Mouse (Mus musculus): ENCODE data around the gene Parg.
"Not testable (repeated sequence)": the region's sequence is repeated elsewhere in the genome, so short reads cannot be mapped to it uniquely, and the experiment has no call there.

The Parg gene

DNA sequence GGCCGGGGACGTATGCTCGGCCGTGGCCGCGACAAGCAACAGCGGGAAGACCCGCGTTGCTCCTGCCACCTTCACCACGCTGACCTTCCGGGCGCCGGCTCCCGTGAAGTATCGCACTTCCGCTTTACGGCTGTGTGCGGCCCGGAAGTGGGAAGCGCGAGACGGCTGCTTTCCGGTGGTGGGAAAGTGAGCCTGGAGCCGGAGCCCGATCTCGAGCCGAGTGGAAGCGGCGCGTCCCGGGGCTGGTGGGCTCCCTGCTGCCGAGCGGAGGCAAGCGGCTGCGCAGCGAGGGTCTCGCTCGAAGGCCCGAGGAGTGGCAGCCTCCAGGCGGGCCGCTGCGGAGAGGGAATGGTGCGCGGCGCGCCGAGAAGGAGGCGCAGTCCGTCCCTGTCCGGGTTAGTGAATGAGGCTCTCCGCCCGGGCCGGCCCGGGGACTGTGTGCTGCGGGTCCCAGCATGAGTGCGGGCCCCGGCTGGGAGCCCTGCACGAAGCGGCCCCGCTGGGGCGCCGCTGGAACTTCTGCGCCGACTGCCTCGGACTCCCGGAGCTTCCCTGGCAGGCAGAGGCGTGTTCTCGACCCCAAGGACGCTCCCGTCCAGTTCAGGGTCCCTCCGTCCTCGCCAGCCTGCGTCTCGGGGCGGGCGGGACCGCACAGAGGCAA, at the start of gene Parg, which contains the start of gene Timm23:
Parg (plus strand) TSS at position 159 of the 661 bp plus-strand sequence.
Timm23 (minus strand) TSS at position 108 of the 661 bp plus-strand sequence.
- peak; percentile 68 to 77 for DNase-seq (ENCODE audit: low spot score in 2 of 2)

- no peak for DNase-seq (ENCODE audit: low spot score in 2 of 2)
Measured at GRCm38 (mm10) chr14:32152243-32152965, 49.3 kb upstream of the Parg start.

GRCm38 (mm10) chr14:32153156-32153555, 48.6 kb upstream of the Parg start:
- no peak for DNase-seq (ENCODE audit: low spot score in 2 of 2)

GRCm38 (mm10) chr14:32154758-32155157, 47.0 kb upstream of the Parg start:
- DNase-seq (ENCODE audit: low spot score in 2 of 2), result no peak

- DNase-seq (ENCODE audit: low spot score in 2 of 2), result no peak
Measured at GRCm38 (mm10) chr14:32159150-32159670, 42.5 kb upstream of the Parg start.

DNA sequence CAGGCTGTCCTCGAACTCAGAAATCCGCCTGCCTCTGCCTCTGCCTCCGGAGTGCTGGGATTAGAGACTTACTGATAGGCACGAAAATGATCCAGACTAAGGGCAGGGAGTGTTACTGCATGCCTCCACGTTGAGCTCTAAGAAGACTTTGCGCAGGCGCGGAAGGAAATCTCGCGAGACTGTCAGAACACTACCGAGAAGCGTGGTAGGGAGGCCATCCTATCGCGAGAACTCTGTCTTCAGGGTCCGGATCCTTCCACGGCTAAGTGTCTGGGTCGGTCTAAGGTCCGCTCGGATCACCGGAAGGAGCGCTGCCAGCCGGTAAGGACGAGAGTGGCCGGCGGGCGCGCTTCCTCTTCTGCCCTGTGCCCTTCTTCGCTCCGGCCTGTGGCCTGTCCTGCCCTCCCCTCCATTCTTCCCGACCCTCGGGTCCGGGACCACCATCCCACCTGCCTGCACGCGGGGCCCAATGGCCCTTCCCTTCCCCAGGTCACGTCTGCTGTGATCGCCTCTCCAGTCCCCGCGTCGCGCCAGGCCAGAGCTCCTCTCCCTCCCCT, 42.0 kb upstream of the Parg start, which contains the start of gene Ncoa4:
Ncoa4 (plus strand) TSS at position 176 of the 557 bp plus-strand sequence.
- DNase-seq (ENCODE audit: low spot score in 2 of 2), result peak; percentile 95 to 98

GRCm38 (mm10) chr14:32160563-32160962, 41.2 kb upstream of the Parg start:
- DNase-seq (ENCODE audit: low spot score in 2 of 2), result no peak

DNA sequence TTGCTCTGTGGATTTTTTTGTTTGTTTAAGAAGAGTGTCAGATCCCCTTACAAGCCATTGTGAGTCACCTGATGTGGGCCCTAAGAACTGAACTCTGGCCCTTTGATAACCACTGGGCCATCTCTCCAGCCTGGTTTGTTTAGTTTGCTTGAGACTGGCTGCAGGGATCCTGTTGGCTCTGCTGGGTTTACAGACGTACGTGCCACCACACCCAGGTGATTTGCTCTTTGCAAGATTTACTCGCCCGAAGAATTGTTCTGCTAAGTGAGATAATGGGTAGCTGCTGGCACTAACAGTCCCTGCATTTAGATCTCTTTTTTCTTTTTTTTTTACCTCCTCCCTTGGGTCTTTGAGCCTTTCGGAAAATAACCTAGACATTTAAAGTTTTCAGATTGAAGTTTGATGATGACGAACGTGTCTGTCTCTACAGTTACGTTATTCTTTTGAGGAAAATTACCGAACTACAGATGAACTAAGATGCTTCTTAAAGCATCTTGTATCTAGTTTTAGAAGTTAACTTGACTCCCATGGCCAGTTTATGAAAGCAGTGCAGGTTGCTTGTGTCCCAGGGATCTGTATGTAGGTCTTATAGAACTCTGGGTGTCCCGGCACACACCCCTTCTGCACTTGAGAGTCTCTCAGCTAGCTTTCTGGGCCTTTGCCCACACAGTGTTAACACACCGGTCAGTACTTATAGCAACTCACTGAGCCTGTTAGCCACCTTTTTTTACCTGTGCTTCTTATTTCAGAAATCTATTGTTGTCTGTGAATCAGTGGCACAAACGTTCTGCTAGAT, 40.5 kb upstream of the Parg start:
- no peak for DNase-seq (ENCODE audit: low spot score in 2 of 2)

DNA sequence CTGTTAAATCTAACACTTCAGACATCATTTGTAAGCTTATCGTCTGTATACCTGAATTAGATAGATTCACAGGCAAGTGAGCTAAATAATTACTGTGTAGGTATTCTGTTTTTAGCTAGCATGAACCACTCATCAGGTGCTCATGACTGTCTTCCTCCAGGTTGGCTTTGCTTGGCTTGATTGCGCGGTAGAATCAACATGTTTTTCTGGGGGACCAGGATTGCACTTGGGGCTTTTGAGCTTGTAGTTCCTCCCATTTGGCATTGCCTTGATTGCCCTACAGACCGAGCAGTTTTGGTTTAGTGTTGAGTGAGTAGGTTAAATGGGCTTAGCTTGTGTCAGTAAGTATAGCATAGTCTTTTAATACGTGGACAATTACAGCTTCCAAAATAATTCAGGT, 39.5 kb upstream of the Parg start:
- no peak for DNase-seq (ENCODE audit: low spot score in 2 of 2)

DNA sequence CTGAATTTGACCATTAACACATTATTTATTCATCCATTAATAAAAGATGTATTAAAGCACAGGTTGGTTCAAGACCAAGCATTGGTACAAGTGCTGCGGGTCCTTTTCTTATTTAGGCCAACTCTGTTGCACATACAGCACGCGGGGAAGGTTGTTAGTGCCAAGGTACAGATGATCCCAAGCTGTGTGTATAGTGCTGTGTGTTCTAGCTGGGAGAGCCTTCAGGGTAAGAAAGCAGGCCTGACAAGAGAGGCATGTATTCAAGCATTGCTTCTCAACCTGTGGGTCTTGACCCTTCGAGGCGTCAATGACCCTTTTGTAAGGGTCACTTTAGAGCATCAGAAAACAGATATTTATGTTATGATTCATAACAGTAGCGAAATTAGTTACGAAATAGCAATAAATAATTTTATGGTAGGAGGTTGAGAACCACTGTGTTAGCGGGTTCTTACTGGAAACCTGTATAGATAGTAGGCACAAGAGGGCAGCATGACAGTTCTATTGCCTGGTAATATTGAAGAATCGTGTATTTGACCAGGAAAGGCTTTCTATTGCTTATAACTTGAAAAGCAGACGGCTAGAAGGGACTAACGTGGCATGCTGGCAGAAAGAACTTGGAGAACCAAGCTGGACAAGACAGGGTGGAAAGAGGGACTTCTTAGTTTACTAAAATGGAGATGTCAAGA, 38.4 kb upstream of the Parg start:
- no peak for DNase-seq (ENCODE audit: low spot score in 2 of 2)

DNA sequence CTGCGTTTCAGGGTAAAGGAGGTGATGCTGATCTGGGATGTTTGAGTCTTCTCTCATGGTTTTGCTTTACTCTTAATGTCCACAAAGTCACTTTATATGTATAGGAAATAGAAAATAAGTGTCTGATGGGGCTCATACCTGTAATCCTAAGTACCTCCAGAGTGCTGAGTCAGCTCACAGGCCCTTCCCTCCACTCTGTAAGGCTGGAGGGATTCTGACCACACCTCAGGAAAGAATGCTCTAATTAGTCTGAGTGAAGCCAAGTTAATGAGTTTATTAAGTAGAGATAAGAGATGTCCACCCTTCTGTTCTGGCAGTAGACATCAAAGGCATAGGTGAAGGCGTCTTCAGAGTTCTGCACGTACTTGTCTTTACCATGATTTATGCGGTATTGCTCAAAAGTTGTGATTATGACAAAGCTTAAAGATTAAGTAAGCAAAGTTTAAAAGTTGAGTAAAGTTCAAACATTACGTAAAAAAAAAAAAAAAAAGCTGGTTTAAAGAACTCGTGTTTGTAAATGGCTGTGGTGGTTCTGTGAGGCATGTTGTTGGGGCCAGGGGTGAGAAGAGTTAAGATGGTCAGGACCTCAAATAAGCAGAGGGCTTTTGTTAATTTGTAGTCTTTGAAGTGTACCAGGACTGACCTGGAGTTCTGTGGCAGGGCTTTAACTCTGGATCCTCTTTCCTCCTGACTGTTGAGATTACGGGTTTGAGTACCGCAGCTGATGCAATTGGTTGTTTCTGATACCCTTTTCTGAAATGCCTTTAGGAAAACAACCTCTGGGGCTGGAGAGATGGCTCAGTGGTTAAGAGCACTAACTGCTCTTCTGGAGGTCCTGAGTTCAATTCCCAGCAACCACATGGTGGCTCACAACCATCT, 37.3 kb upstream of the Parg start:
- DNase-seq (ENCODE audit: low spot score in 2 of 2), result no peak

DNA sequence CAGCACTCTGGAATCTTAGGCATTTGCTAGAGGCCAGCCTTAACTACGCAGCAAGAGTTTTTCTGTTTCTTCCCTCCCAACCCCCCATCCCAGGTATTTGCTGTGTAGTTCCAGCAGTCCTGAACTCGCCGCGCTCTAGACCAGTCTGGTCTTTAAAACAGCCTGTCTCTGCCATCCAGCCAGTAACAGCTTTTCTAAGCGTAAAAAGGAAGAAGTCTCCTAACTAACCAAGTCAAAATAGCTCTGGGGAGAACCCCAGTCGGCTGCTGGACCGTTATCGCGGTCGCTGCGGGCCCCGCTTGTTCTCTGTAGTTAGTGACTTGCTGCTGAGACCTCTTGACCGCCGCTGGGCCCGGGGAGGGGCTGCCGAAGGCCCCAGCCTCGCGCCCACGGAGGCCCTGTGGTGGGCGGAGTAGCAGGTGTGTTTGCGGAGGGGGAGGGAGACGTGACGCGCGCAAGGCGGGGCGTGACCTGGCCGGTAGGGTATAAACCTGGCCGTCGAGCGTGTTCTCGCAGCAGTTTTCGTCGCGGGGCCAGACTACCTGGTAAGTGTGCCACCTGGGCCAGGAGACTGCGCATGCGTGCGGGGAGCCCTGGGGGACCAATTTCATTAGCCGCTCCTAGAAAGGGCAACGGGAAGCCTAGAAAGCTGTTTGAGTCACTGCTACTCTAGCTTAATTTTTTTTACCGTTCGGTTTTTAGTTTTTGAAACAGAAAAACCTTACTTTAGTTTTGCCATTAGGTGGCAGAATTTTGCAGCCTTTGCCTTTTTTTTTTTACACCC, 36.3 kb upstream of the Parg start:
- peak; percentile 74 to 75 for DNase-seq (ENCODE audit: low spot score in 2 of 2)

DNA sequence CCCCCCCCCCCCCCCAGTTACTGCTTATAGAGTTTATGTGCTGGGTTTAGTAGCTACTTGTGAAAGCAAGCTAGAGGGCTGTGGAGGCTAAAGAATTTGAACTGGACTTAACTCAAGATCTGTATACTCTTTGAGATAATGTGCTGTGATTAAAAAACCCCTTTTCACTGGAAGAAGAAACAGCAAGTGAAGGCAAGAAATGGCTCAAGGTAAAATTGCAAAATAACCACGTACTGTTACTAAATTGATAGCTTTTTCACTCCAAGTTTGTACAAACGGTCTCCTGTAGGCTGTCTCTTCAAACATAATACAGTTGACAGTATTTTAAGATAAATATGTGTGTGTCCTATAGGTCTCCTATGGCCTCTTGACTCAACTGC, 35.7 kb upstream of the Parg start:
- DNase-seq (ENCODE audit: low spot score in 2 of 2), result no peak

DNA sequence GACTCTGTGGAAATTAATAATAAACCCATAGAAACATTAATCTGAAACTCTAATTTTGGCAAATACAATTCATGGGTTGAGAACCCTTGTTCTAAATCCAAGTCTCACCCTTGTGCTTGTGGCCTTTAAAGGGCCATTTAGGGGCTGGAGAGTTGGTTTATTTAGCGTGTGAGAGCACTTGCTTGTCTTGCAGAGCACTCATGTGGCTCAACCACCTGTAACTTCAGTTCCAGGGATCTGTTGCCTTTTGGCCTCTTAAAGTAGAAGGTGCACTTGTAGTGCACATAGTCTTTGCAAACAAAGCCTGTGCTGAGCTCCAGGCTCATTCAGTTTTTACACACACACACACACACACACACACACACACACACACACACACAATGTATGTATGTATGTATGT, 34.9 kb upstream of the Parg start:
- DNase-seq (ENCODE audit: low spot score in 2 of 2), result no peak

GRCm38 (mm10) chr14:32167326-32167725, 34.4 kb upstream of the Parg start:
- no peak for DNase-seq (ENCODE audit: low spot score in 2 of 2)

DNA sequence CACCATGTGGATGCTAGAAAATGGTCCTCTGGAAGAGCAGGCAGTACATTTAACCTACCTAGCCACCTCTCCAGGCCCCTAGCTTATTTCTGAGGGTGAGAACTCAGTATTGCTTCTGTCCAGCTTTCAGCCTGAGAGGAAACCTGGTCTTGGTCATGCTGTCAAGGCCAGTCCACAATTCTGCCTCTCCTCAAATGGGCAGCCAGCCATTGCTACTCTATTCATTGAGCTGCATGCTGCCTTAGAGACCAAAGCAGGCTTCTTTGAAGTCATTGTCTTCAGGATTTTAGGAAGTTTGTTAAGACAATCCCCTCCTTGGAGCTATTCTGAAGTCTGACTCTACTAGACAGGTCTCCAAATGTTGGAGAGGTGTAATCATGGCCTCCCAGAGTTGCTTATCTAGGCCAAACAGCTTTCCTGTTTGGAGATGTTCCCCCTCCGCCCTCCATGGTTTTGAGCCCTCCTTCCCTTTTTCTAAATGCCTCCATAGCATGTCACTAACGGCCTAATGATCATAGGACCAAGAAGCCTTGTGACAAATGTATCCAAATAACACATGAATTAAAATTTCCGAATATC, 33.0 kb upstream of the Parg start:
- no peak for DNase-seq (ENCODE audit: low spot score in 2 of 2)

DNA sequence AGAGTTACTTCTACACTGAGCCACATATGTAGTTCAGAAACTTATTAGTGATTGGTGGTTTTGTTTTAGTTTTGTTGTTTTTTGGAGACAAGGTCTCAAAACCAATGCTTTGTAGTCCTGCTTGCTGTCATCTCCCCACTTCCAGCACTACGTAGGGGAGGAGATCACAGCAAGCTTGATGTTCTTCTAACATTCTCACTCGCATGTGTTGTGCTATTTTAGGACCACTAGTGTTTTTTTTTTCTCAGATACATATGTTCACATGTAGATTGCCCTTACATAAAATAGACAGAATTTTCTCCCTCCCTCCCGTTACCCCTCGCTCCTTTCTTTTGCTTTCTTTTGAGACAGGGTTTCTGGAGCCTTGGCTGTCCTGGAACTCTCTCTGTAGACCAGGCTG, 31.6 kb upstream of the Parg start:
- DNase-seq (ENCODE audit: low spot score in 2 of 2), result no peak

DNA sequence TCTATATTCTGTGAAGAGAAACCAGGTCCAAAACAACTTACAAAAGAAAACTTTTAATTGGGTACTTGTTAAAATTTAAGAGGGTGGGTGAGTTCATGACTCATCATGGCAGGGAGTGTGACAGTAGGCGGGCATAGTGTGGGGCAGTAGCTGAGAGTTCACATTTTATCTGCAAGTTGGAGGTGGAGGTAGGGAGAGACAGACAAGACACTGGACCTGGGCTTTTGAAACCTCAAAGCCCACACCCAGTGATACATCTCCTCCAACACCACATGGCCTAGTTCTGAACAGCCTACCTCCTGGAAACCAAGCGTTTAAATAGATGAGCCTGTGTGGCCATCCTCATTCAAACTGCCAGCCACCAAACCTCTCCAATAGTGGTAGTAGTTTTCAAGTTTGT, 26.4 kb upstream of the Parg start:
- DNase-seq (ENCODE audit: low spot score in 2 of 2), result no peak

DNA sequence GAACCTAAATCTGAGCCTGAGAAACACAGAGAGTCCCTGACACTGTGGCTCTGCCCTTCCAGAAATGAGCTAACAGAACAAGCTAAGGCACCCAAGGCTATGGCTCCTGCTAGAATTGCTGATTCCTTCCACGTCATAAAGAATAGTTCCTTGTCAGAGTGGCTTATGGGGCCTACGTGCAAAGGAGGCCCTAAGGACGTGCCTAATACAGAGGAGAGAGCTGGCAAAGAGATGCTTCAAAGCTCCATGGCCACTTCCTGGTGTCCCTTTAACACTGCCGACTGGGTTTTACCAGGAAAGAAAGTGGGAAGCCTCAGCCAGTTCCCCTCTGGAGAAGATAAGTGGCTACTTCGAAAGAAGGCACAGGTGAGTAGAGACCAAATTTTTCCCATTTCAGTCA, 25.2 kb upstream of the Parg start:
- not testable (repeated sequence) for DNase-seq (ENCODE audit: low spot score in 2 of 2)

Measured in thymus, postnatal 10 days (tissue).